Mouse (Mus musculus) cerebellum, adult 9-11 months (tissue): ENCODE data around the gene Tns3.

Source experiments
- DNase-seq: peaks from one replicate; pipeline ENCODE4 v3.0.0; 2022

Tns3 gene

DNA sequence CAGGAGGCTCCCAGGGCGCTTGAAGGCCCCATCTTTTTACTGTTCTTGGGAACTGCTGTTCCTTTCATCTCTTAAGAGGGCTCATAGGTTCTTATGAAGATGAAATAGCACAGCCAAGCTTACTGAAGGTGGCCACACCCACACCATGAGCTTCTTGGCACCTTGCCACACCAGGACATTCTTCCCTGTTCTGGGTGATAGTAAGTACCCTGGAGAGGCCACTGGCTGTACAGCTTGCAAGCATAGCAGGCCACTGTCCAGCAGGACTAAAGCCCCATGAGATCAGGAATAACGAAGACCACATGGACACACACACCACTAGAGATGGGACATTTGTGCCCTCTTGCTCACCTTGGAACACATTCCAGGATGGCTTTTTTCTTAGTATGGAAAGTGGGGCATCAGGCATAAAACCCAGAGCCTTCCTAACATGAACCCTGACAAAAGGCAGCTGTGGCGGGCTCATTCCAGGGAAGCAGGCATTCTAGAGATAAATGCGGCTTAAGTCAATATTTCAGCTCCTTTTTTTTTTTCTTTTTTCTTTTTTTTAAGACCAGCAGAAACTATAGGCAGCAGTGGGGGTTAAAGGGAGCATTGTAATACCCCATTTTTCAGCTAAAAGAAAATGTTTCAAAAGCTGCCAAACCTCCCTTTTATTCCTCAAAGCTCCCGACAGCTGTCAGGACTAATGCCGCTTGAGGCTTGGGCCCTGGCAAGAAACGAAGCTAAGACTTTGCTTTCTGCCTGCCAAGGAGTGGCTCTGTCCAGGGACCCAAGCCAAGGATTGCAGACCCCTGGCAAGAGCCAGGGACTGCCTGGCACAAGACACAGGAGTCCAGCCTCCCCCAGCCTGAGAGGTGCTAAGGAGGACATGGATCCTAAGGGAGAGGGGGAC lies 150.7 kb downstream of the Tns3 start:
- DNase-seq, result no peak

DNA sequence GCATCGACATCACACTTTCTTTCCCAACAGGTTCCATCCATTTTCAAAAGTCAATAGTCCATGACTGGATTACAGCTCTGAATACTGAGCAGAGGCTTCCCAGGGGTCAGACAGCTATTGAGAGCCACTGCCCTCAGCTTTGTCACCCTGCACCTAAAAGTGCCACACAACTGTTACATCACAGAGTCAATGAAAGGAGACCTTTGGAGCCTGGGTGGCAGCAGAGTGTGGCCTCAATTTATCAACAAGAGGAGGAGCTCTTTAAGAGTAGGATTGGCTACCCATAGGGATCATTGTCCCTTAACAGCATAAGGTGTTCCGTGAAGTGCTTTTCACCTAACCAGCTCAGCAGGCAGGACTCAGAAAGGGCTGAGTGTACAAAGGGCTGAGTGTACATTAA lies 154.0 kb downstream of the Tns3 start:
- DNase-seq, result no peak

DNA sequence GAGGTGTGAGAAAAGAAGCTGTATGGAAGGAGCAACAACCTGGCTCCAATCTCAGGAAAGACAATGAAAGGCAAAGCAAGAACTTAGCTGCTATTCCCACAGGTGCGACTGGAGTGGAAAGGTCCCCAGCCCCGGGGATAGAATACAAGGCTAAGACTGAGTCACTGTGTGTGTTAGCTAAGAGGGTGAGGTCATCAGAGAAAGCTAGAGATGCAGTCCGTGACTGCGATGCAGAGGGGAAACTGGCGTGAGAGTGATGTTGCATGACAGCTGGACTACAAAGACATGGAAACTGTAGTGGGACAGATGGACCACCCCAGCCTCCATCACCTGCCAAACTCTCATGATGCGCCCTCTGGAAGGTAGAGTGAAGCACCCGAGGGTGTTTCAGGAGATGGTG lies 154.7 kb downstream of the Tns3 start:
- no peak for DNase-seq

DNA sequence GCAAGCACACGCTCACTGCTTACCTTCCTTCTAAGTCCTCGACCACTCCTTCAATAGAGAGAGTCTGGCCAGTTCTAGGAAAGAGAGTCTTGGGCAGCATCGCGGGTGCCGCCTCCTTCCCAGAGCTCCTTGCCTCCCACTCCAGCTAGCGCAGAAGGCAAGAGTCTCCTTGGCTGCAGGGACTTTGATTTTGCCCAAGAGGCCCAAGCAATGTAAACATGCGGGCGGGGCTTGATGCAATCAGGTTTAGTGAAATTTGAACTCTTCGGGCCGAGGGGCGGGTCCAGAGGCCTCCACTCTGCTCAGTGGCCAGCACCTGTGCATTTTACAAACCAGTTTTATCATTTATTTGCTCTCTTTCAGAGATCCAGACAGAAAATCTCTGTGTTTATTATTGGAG lies 160.6 kb downstream of the Tns3 start:
- DNase-seq, result no peak

DNA sequence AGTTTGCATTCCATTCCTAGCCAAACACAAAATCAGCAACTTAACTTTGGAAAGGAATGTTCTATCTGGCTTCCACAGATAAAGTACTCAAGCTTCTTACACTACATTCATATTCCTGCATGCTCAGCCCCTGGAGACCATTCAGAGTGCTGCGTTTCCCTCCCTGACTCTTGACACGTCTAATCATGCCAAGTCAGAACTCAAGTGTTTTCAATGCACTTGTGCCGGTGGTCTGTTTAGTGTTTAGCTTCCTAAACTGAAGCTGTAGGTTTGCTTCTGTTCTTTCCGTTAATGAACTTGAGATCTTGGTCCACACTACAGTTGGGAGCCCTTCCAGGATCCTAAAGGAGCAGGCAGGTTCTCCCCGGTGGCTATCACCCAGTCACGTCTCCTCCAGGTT lies 163.5 kb downstream of the Tns3 start:
- no peak for DNase-seq

DNA sequence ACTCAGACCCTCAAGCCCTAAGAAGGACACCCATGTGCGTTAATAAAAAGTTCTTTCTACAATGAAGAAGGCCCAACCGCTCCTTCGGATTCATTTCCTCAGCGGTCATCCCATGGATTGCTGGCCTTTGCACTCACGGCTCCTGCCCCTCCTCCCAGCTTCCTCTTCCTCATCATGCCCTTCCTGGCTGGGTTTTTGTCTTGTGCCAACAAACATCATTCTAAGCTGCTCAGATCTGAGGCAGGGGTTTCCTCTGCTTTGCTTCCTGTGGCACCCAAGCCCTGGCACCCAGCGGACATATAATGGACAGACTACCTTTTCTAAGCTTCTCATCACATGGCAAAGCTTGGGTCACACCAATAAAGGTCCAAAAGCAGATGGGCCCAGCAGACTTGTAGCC lies 167.2 kb downstream of the Tns3 start:
- no peak for DNase-seq

DNA sequence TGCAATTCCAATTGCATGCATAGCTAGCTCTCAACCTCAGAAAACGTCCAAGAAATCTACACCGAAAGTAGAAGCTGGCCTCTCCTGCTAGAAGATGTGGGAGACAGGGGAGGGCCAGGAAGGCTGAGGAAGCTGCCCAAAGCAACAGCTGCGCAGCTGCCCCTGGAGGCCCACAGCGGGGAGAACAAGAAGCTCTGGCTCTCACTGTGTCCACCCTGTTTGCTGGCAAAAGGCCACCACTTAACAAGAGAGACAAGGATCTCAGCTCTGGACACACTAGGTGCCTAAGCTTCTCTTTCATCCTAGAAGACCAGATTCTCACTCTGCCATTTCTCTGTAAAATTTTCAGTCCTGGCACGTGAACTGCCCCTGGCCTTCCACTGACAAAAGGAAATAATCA lies 167.6 kb downstream of the Tns3 start:
- DNase-seq, result no peak

DNA sequence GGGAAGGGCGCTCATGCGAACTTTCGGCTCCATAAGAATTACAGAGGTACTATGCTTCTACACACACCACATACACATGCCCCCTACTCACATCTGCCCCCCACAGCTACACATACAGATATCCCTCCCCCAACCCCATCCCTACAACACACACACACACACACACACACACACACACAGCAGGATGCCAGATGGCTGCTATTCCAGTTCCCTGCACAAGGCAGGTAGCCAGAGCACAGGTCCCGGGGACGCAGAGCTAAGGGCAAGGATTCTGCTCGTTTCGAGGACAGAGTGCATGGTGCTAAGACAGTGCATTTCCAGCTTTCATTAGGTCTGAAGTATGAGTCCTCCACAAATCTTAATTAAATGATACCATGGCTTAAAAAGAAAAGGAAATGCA lies 168.5 kb downstream of the Tns3 start:
- DNase-seq, result peak; percentile 44

DNA sequence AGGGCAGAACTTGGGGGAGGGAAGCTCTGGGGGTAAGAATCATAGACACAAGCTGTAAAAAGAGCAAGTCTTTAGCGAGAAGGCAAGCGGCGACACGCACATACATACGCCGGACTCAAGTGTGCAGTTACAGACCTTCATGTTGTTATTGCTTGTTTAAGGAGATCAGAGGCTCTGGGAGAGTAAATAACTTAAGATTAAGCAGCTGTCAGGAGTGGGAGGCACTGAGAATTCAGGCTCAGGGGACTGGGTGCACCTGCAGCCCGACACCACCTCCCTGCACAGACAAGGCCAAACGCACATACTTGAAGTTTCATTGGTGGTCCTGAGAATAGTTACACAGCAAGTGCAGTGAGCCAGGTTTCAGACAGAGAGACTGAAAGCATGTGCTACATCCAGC lies 169.3 kb downstream of the Tns3 start:
- DNase-seq, result no peak

DNA sequence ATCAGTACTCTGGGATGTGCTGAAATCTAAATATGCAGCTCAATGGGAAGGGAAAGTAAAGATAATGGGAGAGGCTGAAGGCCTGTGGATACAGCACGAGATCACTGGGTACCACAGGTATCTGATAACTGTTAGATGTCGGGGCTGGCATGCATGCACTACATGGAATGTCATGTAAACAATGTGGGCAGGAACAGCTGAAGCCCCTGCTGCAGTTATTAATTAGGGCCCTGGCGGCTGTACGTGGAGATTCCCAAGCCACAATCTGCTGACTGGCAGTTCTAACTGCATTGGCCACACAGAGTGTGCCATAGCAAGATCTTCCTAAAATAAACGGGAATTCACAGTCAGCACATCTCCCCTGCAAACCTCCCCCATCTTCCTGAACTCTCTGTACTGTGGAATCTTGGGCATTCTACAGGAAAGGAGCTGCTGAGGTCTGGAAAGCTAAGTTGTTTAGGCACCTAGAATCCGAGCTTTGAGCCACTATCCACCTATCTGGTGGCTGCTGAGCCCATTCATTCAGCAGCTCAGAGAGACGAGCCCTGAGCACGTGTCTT lies 170.3 kb downstream of the Tns3 start:
- DNase-seq, result no peak

DNA sequence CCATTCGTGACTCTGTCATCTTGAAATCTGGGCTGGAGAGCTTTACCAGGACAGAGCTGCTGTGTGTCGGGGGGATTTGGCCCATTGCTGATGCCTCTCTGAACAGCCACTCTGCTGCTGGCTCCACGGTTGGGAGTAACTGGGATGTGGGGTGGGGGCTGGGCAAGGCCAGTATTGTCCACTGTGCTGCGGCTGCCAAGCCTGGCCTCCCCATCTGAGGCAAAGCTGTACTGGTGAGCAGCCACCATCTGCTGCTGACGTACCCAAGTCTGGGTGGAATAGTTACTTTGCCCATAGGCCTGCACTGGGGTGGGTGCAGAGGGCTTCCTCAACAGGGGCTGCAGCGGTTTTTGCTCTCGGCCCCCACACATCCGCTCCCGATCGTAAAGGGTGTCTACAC lies 172.0 kb downstream of the Tns3 start:
- no peak for DNase-seq

DNA sequence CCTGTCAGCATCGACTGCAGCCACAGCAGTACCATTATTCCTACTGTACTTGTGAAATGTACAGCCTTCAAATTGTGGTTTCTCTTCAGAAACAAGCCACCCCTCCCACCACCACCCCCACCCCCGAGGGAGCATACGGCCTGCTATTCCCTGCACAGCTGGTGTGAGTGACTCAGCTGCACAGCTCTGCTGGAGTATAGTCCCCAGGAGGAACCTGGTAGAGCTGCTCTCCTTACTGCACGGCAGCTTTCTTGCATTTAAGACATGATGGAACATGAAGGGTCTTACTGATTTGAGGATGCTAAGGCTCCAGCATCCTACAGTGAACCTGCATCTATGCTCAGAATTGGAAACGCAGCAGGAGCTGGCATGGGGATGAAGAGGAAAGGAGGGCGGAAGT lies 176.1 kb downstream of the Tns3 start:
- DNase-seq, result no peak

DNA sequence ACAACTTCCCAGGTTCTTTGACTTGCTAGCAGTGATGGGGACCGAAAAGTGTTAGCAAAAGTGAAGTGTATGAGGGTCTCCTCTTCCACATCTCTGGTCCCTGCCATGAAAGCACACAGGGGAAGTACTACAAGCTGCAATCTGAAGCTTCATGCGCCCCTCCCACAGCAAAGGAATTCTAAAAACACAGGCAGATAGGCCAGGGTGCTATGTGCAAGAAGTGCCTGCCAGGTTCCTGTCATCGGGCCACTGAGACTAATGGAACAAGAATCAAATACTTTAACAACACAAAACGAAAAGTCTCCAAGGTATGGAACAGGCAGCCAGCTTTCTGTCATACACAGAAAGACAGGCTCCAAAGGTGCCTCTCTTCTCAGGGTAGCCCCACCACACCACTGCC lies 177.8 kb downstream of the Tns3 start:
- DNase-seq, result no peak

DNA sequence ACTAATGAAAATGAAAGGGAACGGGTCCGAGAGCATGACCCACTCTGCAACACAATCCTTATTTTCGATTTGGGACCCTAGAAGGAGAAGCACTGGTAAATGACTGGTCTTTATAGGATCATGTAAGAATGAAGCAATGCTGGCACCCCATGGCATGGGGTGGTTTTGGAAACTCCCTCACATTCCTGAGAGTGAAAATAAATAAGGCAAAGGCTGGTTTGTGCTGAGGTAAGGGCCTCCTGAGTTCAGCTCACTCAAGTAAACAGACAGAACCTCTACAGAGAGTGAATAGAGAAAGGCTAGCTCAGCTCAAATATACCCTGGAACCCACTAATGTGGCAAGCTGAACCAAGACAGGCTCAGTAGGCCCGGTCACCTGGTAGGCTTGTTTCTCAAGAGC lies 179.8 kb downstream of the Tns3 start:
- DNase-seq, result no peak

DNA sequence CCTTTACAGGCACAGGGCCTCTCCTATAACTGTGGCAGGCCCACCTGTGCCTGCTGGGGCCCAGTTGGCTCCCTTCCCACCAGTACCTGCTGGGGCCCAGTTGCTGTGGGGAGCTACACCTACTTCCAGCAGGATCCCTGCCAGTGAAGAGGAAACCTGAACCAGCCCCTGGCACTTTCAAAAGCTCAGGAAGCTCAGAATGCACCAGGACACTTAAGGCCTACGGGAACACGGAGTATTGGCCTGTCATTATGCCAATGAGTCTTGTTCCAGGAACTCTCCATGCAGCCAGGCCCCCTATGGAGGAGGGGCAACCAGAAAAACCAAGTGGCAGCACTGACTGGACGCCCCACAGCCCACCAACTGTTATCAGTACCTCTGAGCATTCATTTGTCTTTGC lies 181.6 kb downstream of the Tns3 start:
- DNase-seq, result no peak

DNA sequence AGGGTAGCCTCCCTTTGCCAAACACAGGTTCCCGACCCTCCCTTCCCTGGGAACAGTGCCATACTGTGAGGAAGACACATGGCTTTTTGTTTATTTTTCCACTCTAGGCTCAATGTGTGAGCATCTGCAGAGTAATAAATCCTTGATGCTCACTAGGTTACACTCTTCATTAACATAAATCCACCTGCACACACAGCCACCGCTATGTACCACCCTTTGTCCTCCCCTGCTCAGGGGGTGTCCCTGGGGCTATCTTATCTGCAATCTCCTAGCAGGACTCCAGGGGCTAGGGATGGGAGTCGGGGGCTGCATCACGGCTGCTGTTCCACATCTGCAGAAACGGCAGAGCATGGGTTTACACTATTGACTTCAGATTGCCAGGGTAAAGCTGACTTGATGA lies 182.4 kb downstream of the Tns3 start:
- no peak for DNase-seq

DNA sequence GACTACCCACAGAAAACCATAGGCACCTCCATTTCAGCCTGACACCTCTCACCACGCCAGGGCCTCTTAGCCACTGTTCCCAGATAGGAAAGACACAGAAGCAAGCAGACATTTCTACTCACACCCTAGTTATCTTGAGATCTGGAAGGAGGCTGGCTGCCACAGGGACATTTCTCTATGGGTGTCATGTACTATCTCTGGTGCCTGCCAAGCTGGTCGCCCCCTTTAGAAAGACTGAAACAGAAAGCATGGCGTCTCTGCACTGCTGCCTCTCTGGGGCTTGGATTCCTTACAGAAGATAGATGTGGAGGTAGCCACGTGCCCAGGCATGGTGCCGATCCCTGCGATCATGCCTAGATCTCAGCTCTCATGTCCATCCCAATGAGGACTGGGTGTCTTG lies 182.8 kb downstream of the Tns3 start:
- no peak for DNase-seq

DNA sequence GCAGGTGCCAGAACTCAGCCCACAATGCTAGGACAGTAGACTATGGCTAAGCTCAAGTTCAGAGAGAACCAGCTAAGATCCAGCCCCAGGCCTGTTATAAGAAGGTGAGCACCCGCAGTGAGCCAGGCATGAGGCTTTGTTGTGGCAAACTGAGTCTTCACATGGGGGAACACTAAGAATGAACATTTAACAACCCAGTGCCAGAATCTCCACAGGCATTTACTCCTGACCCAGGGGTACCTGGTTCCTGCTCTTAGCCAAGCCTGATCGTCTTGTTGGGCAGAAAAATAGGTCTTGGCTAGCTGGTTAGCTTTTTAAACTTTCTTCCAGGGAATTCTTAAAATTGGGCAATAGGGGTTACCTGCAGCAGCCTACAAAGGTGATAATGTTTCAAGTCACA lies 184.5 kb downstream of the Tns3 start:
- DNase-seq, result no peak

DNA sequence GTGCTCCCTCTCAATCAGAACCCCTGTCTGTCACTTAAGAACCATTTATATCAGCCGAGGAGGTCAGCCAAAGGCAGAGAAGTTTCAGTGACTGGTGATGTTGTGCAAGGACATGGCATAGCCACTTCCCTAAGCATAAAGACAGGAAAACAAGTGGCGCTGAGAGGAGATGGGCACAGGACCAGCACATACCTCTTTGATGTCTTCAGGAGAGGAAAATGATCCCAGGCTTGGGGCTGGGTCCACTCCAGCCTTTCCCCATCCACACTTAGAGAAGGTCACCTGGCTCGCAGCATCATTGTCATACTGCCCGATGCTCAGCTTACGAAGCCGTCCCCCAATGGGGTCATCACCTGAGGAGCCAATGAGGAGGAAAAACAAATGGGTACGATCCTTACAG lies 185.0 kb downstream of the Tns3 start:
- DNase-seq, result no peak

DNA sequence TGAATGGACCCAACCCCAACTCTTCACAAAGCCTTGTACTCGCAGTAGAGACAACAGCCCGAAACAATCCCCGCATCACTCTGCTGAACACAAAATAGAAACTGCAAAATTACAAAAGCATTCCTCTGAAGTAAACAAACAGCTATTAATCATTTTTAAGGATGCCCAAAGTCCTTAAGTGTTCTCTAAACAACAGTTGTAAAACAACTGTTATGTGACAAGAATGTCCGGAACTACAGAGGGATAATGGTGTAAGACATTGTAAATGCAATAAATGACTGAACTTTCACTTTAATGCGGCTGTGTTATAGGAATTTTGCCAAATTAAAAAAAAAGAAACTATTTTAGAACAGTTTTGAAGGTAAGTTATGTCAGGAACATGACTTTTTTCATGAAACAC lies 190.7 kb downstream of the Tns3 start:
- no peak for DNase-seq

DNA sequence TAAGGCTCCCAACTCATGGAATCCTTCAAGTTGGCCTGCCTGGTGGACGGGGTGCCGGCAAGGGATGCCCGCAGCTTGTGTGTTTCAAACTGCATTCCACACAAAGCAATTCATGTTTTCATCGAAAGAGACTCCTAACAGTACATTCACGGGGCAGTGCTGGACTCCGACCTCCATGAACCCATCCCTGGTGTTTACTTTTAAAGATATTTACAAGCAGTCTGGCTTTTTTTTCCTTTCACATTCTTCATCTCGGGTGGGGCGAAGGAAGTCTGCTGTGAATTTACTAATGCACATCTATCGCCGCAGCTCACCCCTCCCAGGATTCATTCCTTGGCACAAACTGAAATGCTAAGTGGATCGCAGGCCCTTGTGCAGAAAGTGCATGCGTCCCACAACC lies 191.9 kb downstream of the Tns3 start:
- DNase-seq, result no peak

DNA sequence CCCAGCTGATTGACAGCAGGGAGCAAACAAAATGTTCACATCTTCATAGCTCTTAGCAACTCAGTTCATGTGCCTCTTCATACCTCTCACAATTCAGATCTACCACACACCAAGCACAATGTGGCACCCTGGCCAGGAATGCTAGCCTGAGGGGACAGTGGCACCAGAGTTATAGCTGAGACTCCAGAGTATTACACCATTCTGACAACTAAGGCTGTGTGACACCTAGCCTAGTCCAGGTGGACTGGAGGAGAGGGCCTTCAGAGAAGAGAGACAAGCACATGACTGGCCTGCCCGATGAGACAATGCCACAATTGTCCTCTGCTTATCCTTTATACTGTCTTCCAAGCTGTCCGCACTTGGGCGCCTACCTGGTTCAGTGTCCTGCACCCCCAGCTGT lies 192.8 kb downstream of the Tns3 start:
- DNase-seq, result no peak

DNA sequence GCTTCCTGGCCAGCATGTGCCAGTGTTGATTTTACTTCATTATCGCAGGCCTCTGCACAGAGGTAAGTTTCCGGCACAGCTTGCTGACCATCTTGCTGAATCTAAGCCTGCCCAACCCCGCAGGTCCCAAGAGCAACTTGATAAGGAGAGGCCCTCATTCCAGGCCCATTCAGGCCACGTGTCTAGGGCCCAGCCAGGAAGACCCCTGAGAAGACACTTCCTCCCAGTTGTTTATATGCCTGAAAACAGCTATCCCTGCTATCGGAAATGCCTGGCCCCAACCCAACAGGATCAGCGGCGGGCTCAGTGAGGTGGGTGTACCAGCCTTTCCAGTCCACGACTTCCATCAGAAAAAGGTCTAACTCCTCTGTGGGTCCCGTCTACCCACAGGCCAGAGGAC lies 194.8 kb downstream of the Tns3 start:
- DNase-seq, result no peak

DNA sequence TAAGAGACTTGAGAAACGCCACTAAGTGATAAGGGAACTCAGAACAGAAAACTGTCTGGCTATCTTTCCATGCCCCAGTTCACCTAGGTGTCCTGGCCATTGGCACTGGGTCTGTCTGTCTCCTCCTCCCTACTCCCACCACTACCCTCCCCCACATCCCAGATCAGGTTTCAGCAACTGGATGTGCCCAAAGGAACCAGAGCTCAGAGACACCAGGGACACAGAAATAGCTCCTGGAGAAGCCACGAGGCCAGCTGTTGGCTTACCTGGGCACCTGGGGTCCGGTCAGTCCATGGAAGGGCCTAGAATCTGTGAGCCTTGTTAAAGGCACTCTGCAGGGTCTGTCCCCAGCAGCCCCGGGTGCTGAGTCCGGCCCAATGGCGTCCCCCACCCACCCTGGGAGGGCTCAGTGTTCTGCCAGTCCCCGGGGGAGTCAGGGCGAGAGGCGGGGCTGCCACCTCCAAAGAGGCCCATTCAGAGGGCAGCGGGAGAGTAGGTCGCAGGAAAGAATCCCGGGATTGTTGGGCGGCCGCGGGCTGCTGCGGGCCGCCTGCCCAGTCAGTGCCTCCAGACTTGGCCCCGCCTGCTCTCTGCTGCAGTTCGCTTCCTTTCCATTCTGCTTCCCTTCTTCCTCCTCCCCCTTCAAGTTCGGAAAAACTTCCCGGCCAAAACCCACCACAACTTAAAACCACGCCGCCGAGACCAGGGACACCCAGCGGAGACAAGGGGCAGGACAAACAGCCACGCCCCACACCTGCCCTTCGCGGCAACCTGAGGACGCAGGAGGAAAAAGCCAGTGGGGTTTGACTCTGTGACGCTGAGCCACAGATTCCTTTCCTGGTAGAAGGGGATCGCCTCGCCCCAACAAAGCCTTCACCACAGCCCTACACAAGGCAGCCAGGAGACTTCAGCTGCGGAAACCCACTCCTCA lies 195.9 kb downstream of the Tns3 start:
- DNase-seq, result peak; percentile 67
